Comparison of ENCODE assay signal across 16 mouse cellular contexts in the genomic region with DNA sequence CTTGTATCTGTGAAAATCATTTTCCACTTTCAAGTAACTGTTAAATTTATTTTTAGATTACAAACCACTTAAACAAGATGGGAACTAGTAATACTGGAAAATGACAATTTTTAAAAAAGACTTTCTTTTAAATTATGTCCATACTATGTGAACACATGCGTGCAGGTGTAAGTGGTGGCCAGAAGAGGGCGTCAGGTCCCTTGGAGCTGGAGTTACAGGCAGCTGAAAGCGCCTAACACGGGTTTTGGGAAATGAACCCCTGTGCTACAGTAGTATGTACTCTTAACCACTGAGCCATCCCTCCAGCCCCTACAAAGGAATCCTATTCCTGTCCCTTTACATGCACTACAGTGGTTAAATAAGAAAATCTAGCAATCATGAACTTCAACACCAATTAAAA. TPM values are rescaled to one million over a fixed set of nuclear protein-coding genes. Genes with fewer than 3 reads are reported as not detected.
A peak's percentile ranks its signal among the peaks of the same experiment; 100 is the strongest.
DNase-seq lines count a peak whose midpoint lies in the region; ATAC-seq and TF ChIP-seq lines count a peak whose summit lies in the region.
"Had no signal": no experiment of that assay in that cellular context is flagged by ENCODE, and none has a peak within 500 bp of the region (broad histone marks: within the 10 kb centered on the region; RNA-seq: fewer than 3 reads in every experiment).

No protein-coding gene starts in this region.

- 76% methylated on average over 4 of the region's 4 CpGs for WGBS in kidney, adult 2 months

- peak; percentile 21; the same call in 1 of the 2 replicates for TF ChIP-seq CTCF in kidney, adult 2 months (conservative IDR thresholded peaks at IDR 0.05; ENCODE audit: insufficient read depth, insufficient read length, low read depth, low read length)
- 0 out of 2 replicates have a peak, but pooled peaks have one; percentile 11 for TF ChIP-seq CTCF in G1E (IDR thresholded peaks at IDR 0.05; ENCODE audit: low read depth, low read length)

- no peak for ATAC-seq in G1E (ENCODE audit: extremely low read depth, insufficient number of reproducible peaks, low FRiP score, poor library complexity, severe bottlenecking)
- ATAC-seq in megakaryocyte progenitor cell, adult 5-6 weeks (replicated peaks; ENCODE audit: poor library complexity), result peak; percentile 55; the same call in 1 of the 2 replicates
- ATAC-seq: forebrain, embryonic 15.5 days had no signal

- H3K4me1 ChIP-seq in kidney, adult 2 months (ENCODE audit: control insufficient read depth, insufficient read depth, low read length), result no peaks in the 10 kb centered on the region
- H3K4me1 ChIP-seq in G1E (ENCODE audit: insufficient read depth, low read depth, low read length), result no peaks in the 10 kb centered on the region
- H3K4me1 ChIP-seq: embryonic facial prominence, embryonic 13.5 days; forebrain, embryonic 15.5 days; hindbrain, embryonic 15.5 days; kidney, embryonic 15.5 days had no signal

- no peak for TF ChIP-seq POLR2A in kidney, adult 2 months (IDR thresholded peaks at IDR 0.05; ENCODE audit: low read depth, low read length)

- H3K4me3 ChIP-seq in kidney, adult 2 months (ENCODE audit: insufficient read depth, low read depth, low read length), result no peak overlapping the region
- no peak overlapping the region for H3K4me3 ChIP-seq in G1E (ENCODE audit: low read depth, low read length)
- H3K4me3 ChIP-seq: embryonic facial prominence, embryonic 13.5 days; forebrain, embryonic 15.5 days; hindbrain, embryonic 15.5 days; kidney, embryonic 15.5 days had no signal

- DNase-seq in kidney, adult 2 months, result no peak
- DNase-seq in kidney, adult 11 months, result no peak
- DNase-seq in retina, postnatal 1 day, result peak; percentile 12
- no peak for DNase-seq in retina, embryonic 14.5 days (ENCODE audit: low spot score)
- DNase-seq in G1E (ENCODE audit: low spot score), result no peak
- no peak for DNase-seq in right cerebral cortex, postnatal 10 days (ENCODE audit: low spot score in 2 of 2)
- DNase-seq in layer of hippocampus, postnatal 14 days (ENCODE audit: low spot score in 2 of 2), result no peak
- DNase-seq: cerebellum, postnatal 25 days; gastrocnemius, postnatal 25 days; right cerebral cortex, postnatal 14 days had no signal

- no peaks in the 10 kb centered on the region for H3K9me3 ChIP-seq in G1E (replicated peaks)
- H3K9me3 ChIP-seq: embryonic facial prominence, embryonic 13.5 days; forebrain, embryonic 15.5 days; hindbrain, embryonic 15.5 days; kidney, embryonic 15.5 days had no signal

- H3K27me3 ChIP-seq in kidney, adult 2 months (replicated peaks; ENCODE audit: control insufficient read depth, insufficient read depth, low read length), result no peaks in the 10 kb centered on the region
- no peaks in the 10 kb centered on the region for H3K27me3 ChIP-seq in G1E (ENCODE audit: insufficient read depth, low read length)
- H3K27me3 ChIP-seq: embryonic facial prominence, embryonic 13.5 days; forebrain, embryonic 15.5 days; hindbrain, embryonic 15.5 days; kidney, embryonic 15.5 days had no signal

- no peak overlapping the region for H3K27ac ChIP-seq in kidney, adult 2 months (ENCODE audit: insufficient read depth, low read depth, low read length)
- H3K27ac ChIP-seq: embryonic facial prominence, embryonic 13.5 days; forebrain, embryonic 15.5 days; hindbrain, embryonic 15.5 days; kidney, embryonic 15.5 days had no signal

- no peaks in the 10 kb centered on the region for H3K36me3 ChIP-seq in kidney, adult 2 months (ENCODE audit: control insufficient read depth, insufficient read depth, low read length)
- no peaks in the 10 kb centered on the region for H3K36me3 ChIP-seq in G1E (replicated peaks)

RNA-seq across cellular contexts. Expression of gene Gdpd1, which starts 37.7 kb away (rescaled TPM):
- 1.3 and 1.7 TPM in 2 replicates for polyA plus RNA-seq in kidney, adult 2 months (2012; rRNA removed)
- total RNA-seq in G1E (2014; fragmentation: Nextera tagmentation) (1.5 and 4.1 TPM in 2 replicates), G1E (2017) (0.52 and 0.87 TPM in 2 replicates)
- 0.05 and 0.08 TPM in 2 replicates for polyA plus RNA-seq in G1E (2012)
- 1.5 and 2.0 TPM in 2 replicates for total RNA-seq in megakaryocyte progenitor cell, adult 5-6 weeks (2015)
- total RNA-seq in megakaryocyte progenitor cell, adult 5-6 weeks (2017), result 1.5 and 2.5 TPM in 2 replicates
- total RNA-seq in layer of hippocampus, postnatal 14 days (2021), result 10 to 100 TPM; 53.5 to 54.8 TPM
- total RNA-seq: neutrophil, adult 5-6 weeks had no signal

RNA-seq across cellular contexts. Expression of gene Ypel2, which starts 42.7 kb away (rescaled TPM):
- 4.7 TPM in 2 replicates for polyA plus RNA-seq in kidney, adult 2 months (2012; rRNA removed)
- total RNA-seq in G1E (2014; fragmentation: Nextera tagmentation), result 4.8 and 7.0 TPM in 2 replicates
- 6.1 and 8.2 TPM in 2 replicates for total RNA-seq in G1E (2017)
- polyA plus RNA-seq in G1E (2012), result 1.2 and 1.5 TPM in 2 replicates
- 6.8 and 8.6 TPM in 2 replicates for total RNA-seq in megakaryocyte progenitor cell, adult 5-6 weeks (2015)
- 5.8 and 6.2 TPM in 2 replicates for total RNA-seq in megakaryocyte progenitor cell, adult 5-6 weeks (2017)
- total RNA-seq in layer of hippocampus, postnatal 14 days (2021), result 10 to 100 TPM; 20.5 to 21.9 TPM

RNA-seq across cellular contexts. Expression of gene Smg8, which starts 50.4 kb away (rescaled TPM):
- 6.8 and 7.7 TPM in 2 replicates for polyA plus RNA-seq in kidney, adult 2 months (2012; rRNA removed)
- 19.3 and 21.8 TPM in 2 replicates for total RNA-seq in G1E (2014; fragmentation: Nextera tagmentation)
- 20.2 and 20.5 TPM in 2 replicates for total RNA-seq in G1E (2017)
- 3.5 and 5.7 TPM in 2 replicates for polyA plus RNA-seq in G1E (2012)
- 18.8 and 21.2 TPM in 2 replicates for total RNA-seq in megakaryocyte progenitor cell, adult 5-6 weeks (2015)
- total RNA-seq in megakaryocyte progenitor cell, adult 5-6 weeks (2017), result 27.1 and 27.9 TPM in 2 replicates
- total RNA-seq in layer of hippocampus, postnatal 14 days (2021), result 10 to 100 TPM; 14.5 to 16.1 TPM

Comparison
In these comparisons a context has a peak if more than half of its experiments do, and no peak if none do; other contexts are left out.
1. RNA of gene Gdpd1, which starts 37.7 kb away (total RNA-seq): 53.5 to 54.8 TPM in layer of hippocampus, postnatal 14 days; 1.5 to 2.5 TPM in megakaryocyte progenitor cell, adult 5-6 weeks and 0.52 to 4.1 TPM in G1E; every median in the first group is over 10 times any median in the second.